Mouse (Mus musculus) central nervous system, embryonic 11.5 days (tissue): ENCODE measurements around the gene Gm45062. TPM values are rescaled to one million over a fixed set of nuclear protein-coding genes. Genes with fewer than 3 reads are reported as not detected.

ENCODE experiments used
- polyA plus RNA-seq: library from polyadenylated mRNA; depleted of rRNA; stranded (reverse); fragments of >200 nt; gene quantifications from 2 replicates; pipeline ENCODE4 v1.2.3, GENCODE M21; 2012; rRNA removed

The Gm45062 gene
- 9.8 and 18.0 TPM in 2 replicates for polyA plus RNA-seq

GRCm38 (mm10) chr6:8259004-8259666 is at the start of gene Gm45062, which contains the start of the genes Rpa3 and Umad1:
TSS of gene Gm45062 (plus strand) at chr6:8259450.
TSS of gene Rpa3 (minus strand) at chr6:8259173.
TSS of gene Umad1 (plus strand) at chr6:8259288.

GRCm38 (mm10) chr6:8509551-8509950 is 250.3 kb downstream of the Gm45062 start, which contains the start of gene Glcci1:
TSS of gene Glcci1 (plus strand) at chr6:8509600.

Other genes starting within 250 kb of the Gm45062 start
- gene Col28a1, start 66.8 kb upstream of the Gm45062 start, polyA plus RNA-seq: 0.11 and 0.34 TPM in 2 replicates
- gene Mios, start 50.2 kb upstream of the Gm45062 start, polyA plus RNA-seq: 13.2 and 17.4 TPM in 2 replicates
- 98.6 and 159 TPM in 2 replicates for gene Rpa3, start 277 bp upstream of the Gm45062 start, polyA plus RNA-seq
- 12.0 and 12.9 TPM in 2 replicates for gene Umad1, start 162 bp upstream of the Gm45062 start, polyA plus RNA-seq